Mouse (Mus musculus): Measurements from ENCODE around the gene Slc12a5. TPM values are rescaled to one million over a fixed set of nuclear protein-coding genes. Genes with fewer than 3 reads are reported as not detected.

Gene Slc12a5
- polyA plus RNA-seq, 1 experiment: 386 TPM

- DNase-seq: peak; percentile 49 to 63
- TF ChIP-seq POLR2A (IDR thresholded peaks at IDR 0.05; ENCODE audit: borderline replicate concordance, insufficient read depth, low read length) (no peak), CTCF (IDR thresholded peaks at IDR 0.05; ENCODE audit: borderline replicate concordance, insufficient read depth, low read depth, low read length) (no peak)
- Histone ChIP-seq H3K4me1 (ENCODE audit: control insufficient read depth, insufficient read depth, low read length) (peaks cover 38% of the 10 kb centered on the region), H3K4me3 (replicated peaks; ENCODE audit: insufficient read depth, low read depth, low read length) (no peak overlapping the region), H3K27ac (ENCODE audit: insufficient read depth, low read length) (no peak overlapping the region), H3K27me3 (ENCODE audit: control insufficient read depth, insufficient read depth, low read length) (no peaks in the 10 kb centered on the region)
- WGBS: 29% methylated on average over 52 of the region's 52 CpGs
These were observed 37.3 kb downstream of the Slc12a5 start for GRCm38 (mm10) chr2:164997721-164998428.

- H3K4me3 ChIP-seq (replicated peaks; ENCODE audit: insufficient read depth, low read depth, low read length): no peak overlapping the region
- DNase-seq: peak; percentile 29 to 33
- H3K27ac ChIP-seq (ENCODE audit: insufficient read depth, low read length): no peak overlapping the region
- WGBS: 82% methylated on average over 13 of the region's 13 CpGs
- TF ChIP-seq CTCF (IDR thresholded peaks at IDR 0.05; ENCODE audit: borderline replicate concordance, insufficient read depth, low read depth, low read length) (peak; percentile 9; the same call in 1 of the 2 replicates), POLR2A (IDR thresholded peaks at IDR 0.05; ENCODE audit: borderline replicate concordance, insufficient read depth, low read length) (no peak)
- H3K27me3 ChIP-seq (ENCODE audit: control insufficient read depth, insufficient read depth, low read length): no peaks in the 10 kb centered on the region
- peaks cover 18% of the 10 kb centered on the region for H3K4me1 ChIP-seq (ENCODE audit: control insufficient read depth, insufficient read depth, low read length)
These were observed 41.4 kb downstream of the Slc12a5 start for GRCm38 (mm10) chr2:165001958-165002357.

GRCm38 (mm10) chr2:165003108-165003507, 42.5 kb downstream of the Slc12a5 start:
- no peak for TF ChIP-seq CTCF (IDR thresholded peaks at IDR 0.05; ENCODE audit: borderline replicate concordance, insufficient read depth, low read depth, low read length)
- TF ChIP-seq POLR2A (IDR thresholded peaks at IDR 0.05; ENCODE audit: borderline replicate concordance, insufficient read depth, low read length): no peak
- DNase-seq: no peak
- peaks cover 14% of the 10 kb centered on the region for H3K4me1 ChIP-seq (ENCODE audit: control insufficient read depth, insufficient read depth, low read length)
- 54% methylated on average over 3 of the region's 3 CpGs for WGBS
- no peaks in the 10 kb centered on the region for H3K27me3 ChIP-seq (ENCODE audit: control insufficient read depth, insufficient read depth, low read length)
- 0 out of 2 replicates have a peak overlapping the region, but pooled peaks have one; percentile 7 for H3K27ac ChIP-seq (ENCODE audit: insufficient read depth, low read length)
- H3K4me3 ChIP-seq (replicated peaks; ENCODE audit: insufficient read depth, low read depth, low read length): no peak overlapping the region

GRCm38 (mm10) chr2:165004237-165004636, 43.6 kb downstream of the Slc12a5 start:
- Histone ChIP-seq H3K4me3 (replicated peaks; ENCODE audit: insufficient read depth, low read depth, low read length) (no peak overlapping the region), H3K27me3 (ENCODE audit: control insufficient read depth, insufficient read depth, low read length) (no peaks in the 10 kb centered on the region), H3K4me1 (ENCODE audit: control insufficient read depth, insufficient read depth, low read length) (peaks cover 13% of the 10 kb centered on the region), H3K27ac (ENCODE audit: insufficient read depth, low read length) (no peak overlapping the region)
- TF ChIP-seq POLR2A (IDR thresholded peaks at IDR 0.05; ENCODE audit: borderline replicate concordance, insufficient read depth, low read length) (no peak), CTCF (IDR thresholded peaks at IDR 0.05; ENCODE audit: borderline replicate concordance, insufficient read depth, low read depth, low read length) (no peak)
- 76% methylated on average over 10 of the region's 10 CpGs for WGBS
- no peak for DNase-seq

- no peak for DNase-seq
- no peak overlapping the region for H3K27ac ChIP-seq (ENCODE audit: insufficient read depth, low read length)
- 91% methylated on average over 4 of the region's 4 CpGs for WGBS
These were observed 46.2 kb downstream of the Slc12a5 start for GRCm38 (mm10) chr2:165006813-165007212.

GRCm38 (mm10) chr2:165007986-165008385, 47.4 kb downstream of the Slc12a5 start:
- H3K27ac ChIP-seq (ENCODE audit: insufficient read depth, low read length): no peak overlapping the region
- H3K4me1 ChIP-seq (ENCODE audit: control insufficient read depth, insufficient read depth, low read length): peaks cover 10% of the 10 kb centered on the region
- H3K27me3 ChIP-seq (ENCODE audit: control insufficient read depth, insufficient read depth, low read length): no peaks in the 10 kb centered on the region
- no peak for TF ChIP-seq POLR2A (IDR thresholded peaks at IDR 0.05; ENCODE audit: borderline replicate concordance, insufficient read depth, low read length)
- TF ChIP-seq CTCF (IDR thresholded peaks at IDR 0.05; ENCODE audit: borderline replicate concordance, insufficient read depth, low read depth, low read length): no peak
- WGBS: 100% methylated on average over 1 of the region's 1 CpGs
- no peak for DNase-seq
- H3K4me3 ChIP-seq (replicated peaks; ENCODE audit: insufficient read depth, low read depth, low read length): no peak overlapping the region

More at GRCm38 (mm10) chr2:165006813-165007212, 46.2 kb downstream of the Slc12a5 start:
- Histone ChIP-seq H3K4me1 (ENCODE audit: control insufficient read depth, insufficient read depth, low read length) (peaks cover 13% of the 10 kb centered on the region), H3K4me3 (replicated peaks; ENCODE audit: insufficient read depth, low read depth, low read length) (no peak overlapping the region), H3K27me3 (ENCODE audit: control insufficient read depth, insufficient read depth, low read length) (no peaks in the 10 kb centered on the region)
- TF ChIP-seq POLR2A (IDR thresholded peaks at IDR 0.05; ENCODE audit: borderline replicate concordance, insufficient read depth, low read length) (no peak), CTCF (IDR thresholded peaks at IDR 0.05; ENCODE audit: borderline replicate concordance, insufficient read depth, low read depth, low read length) (no peak)

GRCm38 (mm10) chr2:165009161-165009560, 48.6 kb downstream of the Slc12a5 start:
- TF ChIP-seq POLR2A (IDR thresholded peaks at IDR 0.05; ENCODE audit: borderline replicate concordance, insufficient read depth, low read length) (no peak), CTCF (IDR thresholded peaks at IDR 0.05; ENCODE audit: borderline replicate concordance, insufficient read depth, low read depth, low read length) (no peak)
- Histone ChIP-seq H3K4me1 (ENCODE audit: control insufficient read depth, insufficient read depth, low read length) (peaks cover under 1% of the 10 kb centered on the region; the same call in 1 of the 2 replicates), H3K4me3 (replicated peaks; ENCODE audit: insufficient read depth, low read depth, low read length) (no peak overlapping the region), H3K27me3 (ENCODE audit: control insufficient read depth, insufficient read depth, low read length) (no peaks in the 10 kb centered on the region), H3K27ac (ENCODE audit: insufficient read depth, low read length) (no peak overlapping the region)
- DNase-seq: no peak
- WGBS: 94% methylated on average over 14 of the region's 14 CpGs

- no peaks in the 10 kb centered on the region for H3K27me3 ChIP-seq (ENCODE audit: control insufficient read depth, insufficient read depth, low read length)
- H3K4me1 ChIP-seq (ENCODE audit: control insufficient read depth, insufficient read depth, low read length): no peaks in the 10 kb centered on the region
- 33% methylated on average over 2 of the region's 2 CpGs for WGBS
- H3K4me3 ChIP-seq (replicated peaks; ENCODE audit: insufficient read depth, low read depth, low read length): no peak overlapping the region
- H3K27ac ChIP-seq (ENCODE audit: insufficient read depth, low read length): no peak overlapping the region
- TF ChIP-seq POLR2A (IDR thresholded peaks at IDR 0.05; ENCODE audit: borderline replicate concordance, insufficient read depth, low read length) (no peak), CTCF (IDR thresholded peaks at IDR 0.05; ENCODE audit: borderline replicate concordance, insufficient read depth, low read depth, low read length) (no peak)
- no peak for DNase-seq
These were observed 49.0 kb downstream of the Slc12a5 start for GRCm38 (mm10) chr2:165009581-165009980.

Data from cerebellum, adult 2 months (tissue).